In the genomic region with DNA sequence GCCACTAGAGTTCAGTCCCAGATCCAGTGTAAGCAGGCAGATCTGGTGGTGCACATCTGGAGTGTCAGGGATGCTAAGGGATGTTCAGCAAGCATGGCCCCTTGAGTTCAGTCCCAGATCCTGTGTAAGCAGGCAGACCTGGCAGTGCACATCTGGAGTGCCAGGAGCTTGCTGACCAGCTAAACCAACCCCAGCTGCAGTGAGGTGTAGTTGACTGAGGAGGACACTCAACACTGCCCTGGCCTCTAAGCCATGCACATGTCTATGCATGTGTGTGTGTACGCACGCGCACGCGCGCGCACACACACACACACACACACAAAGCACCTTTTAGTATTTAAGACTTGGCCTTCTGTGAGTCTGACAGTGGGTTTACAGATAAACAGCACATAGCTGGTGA, we compare ENCODE assay signal across 27 mouse cellular contexts. TPM values are rescaled to one million over a fixed set of nuclear protein-coding genes. Genes with fewer than 3 reads are reported as not detected.
"Had no signal": no experiment of that assay in that cellular context is flagged by ENCODE, and none has a peak within 500 bp of the region (broad histone marks: within the 10 kb centered on the region; RNA-seq: fewer than 3 reads in every experiment).

No protein-coding gene starts in this region.

- H3K27ac ChIP-seq: embryonic facial prominence, embryonic 10.5 days; embryonic facial prominence, embryonic 12.5 days; embryonic facial prominence, embryonic 13.5 days; embryonic facial prominence, embryonic 15.5 days; forebrain, embryonic 10.5 days; forebrain, embryonic 12.5 days; forebrain, embryonic 13.5 days; forebrain, embryonic 15.5 days; gastrocnemius, adult 2 months; heart, adult 2 months had no signal

- ATAC-seq: forebrain, embryonic 13.5 days; forebrain, embryonic 14.5 days; forebrain, embryonic 15.5 days; forebrain, embryonic 16.5 days; forebrain, postnatal 0 days had no signal

- H3K9me3 ChIP-seq: embryonic facial prominence, embryonic 10.5 days; embryonic facial prominence, embryonic 12.5 days; embryonic facial prominence, embryonic 13.5 days; embryonic facial prominence, embryonic 15.5 days; forebrain, embryonic 10.5 days; forebrain, embryonic 12.5 days; forebrain, embryonic 13.5 days; forebrain, embryonic 15.5 days had no signal

- DNase-seq: cerebellum, adult 2 months; cerebellum, adult 8-10 months; cerebellum, adult 9-10 months; cerebellum, adult 9-11 months; cerebellum, postnatal 10 days; cerebellum, postnatal 14 days; cerebellum, postnatal 25 days; cerebellum, postnatal 36 days; embryo, embryonic 11 days; forebrain, postnatal 0 days; gastrocnemius, adult 2 months; gastrocnemius, postnatal 25 days; gastrocnemius, postnatal 36 days; heart, adult 11 months; heart, adult 18-20 months; heart, adult 2 months had no signal

- H3K4me1 ChIP-seq: embryonic facial prominence, embryonic 10.5 days; embryonic facial prominence, embryonic 12.5 days; embryonic facial prominence, embryonic 13.5 days; embryonic facial prominence, embryonic 15.5 days; forebrain, embryonic 13.5 days; forebrain, embryonic 15.5 days had no signal

- H3K27me3 ChIP-seq: embryonic facial prominence, embryonic 12.5 days; embryonic facial prominence, embryonic 13.5 days; embryonic facial prominence, embryonic 15.5 days; forebrain, embryonic 12.5 days; forebrain, embryonic 13.5 days; forebrain, embryonic 15.5 days had no signal

- H3K4me3 ChIP-seq: embryonic facial prominence, embryonic 10.5 days; embryonic facial prominence, embryonic 12.5 days; embryonic facial prominence, embryonic 13.5 days; embryonic facial prominence, embryonic 15.5 days; erythroblast, embryonic 14.5 days; forebrain, embryonic 10.5 days; forebrain, embryonic 12.5 days; forebrain, embryonic 13.5 days; forebrain, embryonic 15.5 days; gastrocnemius, adult 2 months; heart, adult 2 months had no signal

- H3K9ac ChIP-seq: embryonic facial prominence, embryonic 12.5 days; embryonic facial prominence, embryonic 13.5 days; embryonic facial prominence, embryonic 15.5 days; forebrain, embryonic 12.5 days; forebrain, embryonic 13.5 days; forebrain, embryonic 15.5 days; forebrain, postnatal 0 days had no signal

- H3K4me2 ChIP-seq: embryonic facial prominence, embryonic 12.5 days; embryonic facial prominence, embryonic 13.5 days; embryonic facial prominence, embryonic 15.5 days; forebrain, embryonic 12.5 days; forebrain, embryonic 13.5 days; forebrain, embryonic 15.5 days had no signal

RNA-seq across cellular contexts. Expression of a gene that starts 49.0 kb away (rescaled TPM):
- polyA plus RNA-seq: erythroblast, embryonic 14.5 days had no signal
